ENCODE assay signal across 30 mouse cellular contexts in the genomic region with DNA sequence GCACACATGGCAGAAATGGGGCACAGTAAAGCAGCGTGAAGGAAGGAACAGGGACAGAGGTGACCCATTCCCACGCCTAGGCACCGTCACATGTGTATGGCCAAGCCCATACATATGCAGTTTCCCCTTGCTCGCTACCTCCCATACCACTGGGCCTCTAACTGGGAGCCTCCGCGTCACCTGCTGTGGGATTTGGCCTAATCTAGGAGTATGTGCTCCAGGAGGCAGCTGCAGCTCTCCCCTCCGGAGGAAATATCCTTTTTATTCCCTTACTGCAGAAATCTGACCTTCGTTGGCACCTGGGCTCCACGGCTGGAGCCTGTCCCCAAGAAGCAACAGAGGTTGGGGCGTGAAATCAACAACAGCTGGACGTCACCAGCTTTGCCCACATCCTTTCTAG. TPM values are rescaled to one million over a fixed set of nuclear protein-coding genes. Genes with fewer than 3 reads are reported as not detected.
"Had no signal": no experiment of that assay in that cellular context is flagged by ENCODE, and none has a peak within 500 bp of the region (broad histone marks: within the 10 kb centered on the region; RNA-seq: fewer than 3 reads in every experiment).

No protein-coding gene starts in this region.

- H3K4me2 ChIP-seq: kidney, embryonic 15.5 days; limb, embryonic 12.5 days; liver, embryonic 11.5 days; lung, embryonic 15.5 days; midbrain, embryonic 12.5 days; midbrain, embryonic 15.5 days; neural tube, embryonic 13.5 days had no signal

- H3K4me3 ChIP-seq: kidney, embryonic 15.5 days; left cerebral cortex, adult 2 months; limb, embryonic 12.5 days; lung, embryonic 15.5 days; midbrain, embryonic 12.5 days; midbrain, embryonic 15.5 days; neural tube, embryonic 13.5 days had no signal

- DNase-seq: kidney, adult 2 months; kidney, postnatal 10 days; kidney, postnatal 36 days; layer of hippocampus, postnatal 36 days; liver, postnatal 0 days; lung, postnatal 10 days; lung, postnatal 4 days; thymus, adult 18-20 months; thymus, postnatal 36 days had no signal

- H3K27me3 ChIP-seq: kidney, embryonic 15.5 days; limb, embryonic 12.5 days; lung, embryonic 15.5 days; midbrain, embryonic 12.5 days; midbrain, embryonic 15.5 days; neural tube, embryonic 13.5 days had no signal

- ATAC-seq: intestine, postnatal 0 days; liver, postnatal 0 days; midbrain, embryonic 15.5 days had no signal

- H3K27ac ChIP-seq: kidney, embryonic 15.5 days; left cerebral cortex, adult 2 months; liver, embryonic 14.5 days; lung, embryonic 15.5 days; midbrain, embryonic 12.5 days; midbrain, embryonic 15.5 days; neural tube, embryonic 13.5 days had no signal

- H3K9ac ChIP-seq: kidney, embryonic 15.5 days; limb, embryonic 12.5 days; liver, embryonic 14.5 days; liver, postnatal 0 days; lung, embryonic 15.5 days; midbrain, embryonic 12.5 days; midbrain, embryonic 15.5 days; neural tube, embryonic 13.5 days had no signal

- H3K36me3 ChIP-seq: kidney, embryonic 15.5 days; limb, embryonic 12.5 days; lung, embryonic 15.5 days; midbrain, embryonic 12.5 days; midbrain, embryonic 15.5 days; neural tube, embryonic 13.5 days had no signal

- H3K9me3 ChIP-seq: kidney, embryonic 15.5 days; limb, embryonic 12.5 days; lung, embryonic 15.5 days; midbrain, embryonic 12.5 days; midbrain, embryonic 15.5 days; neural tube, embryonic 13.5 days had no signal

RNA-seq across cellular contexts. Expression of gene Fgfr4, which starts 21.9 kb away (rescaled TPM):
- total RNA-seq: megakaryocyte progenitor cell, adult 5-6 weeks; megakaryocyte-erythroid progenitor cell, adult 5-6 weeks had no signal

RNA-seq across cellular contexts. Expression of gene Gm17617, which starts 41.0 kb away (rescaled TPM):
- total RNA-seq: layer of hippocampus, adult 8-10 months; layer of hippocampus, postnatal 10 days; layer of hippocampus, postnatal 36 days; left cerebral cortex, adult 2 months; left cerebral cortex, postnatal 10 days; left cerebral cortex, postnatal 36 days; megakaryocyte progenitor cell, adult 5-6 weeks; megakaryocyte-erythroid progenitor cell, adult 5-6 weeks had no signal
- polyA plus RNA-seq: intestine, postnatal 0 days; kidney, adult 2 months; kidney, embryonic 15.5 days; limb, embryonic 12.5 days; liver, embryonic 11.5 days; liver, embryonic 14.5 days; liver, postnatal 0 days; lung, embryonic 15.5 days; midbrain, embryonic 12.5 days; midbrain, embryonic 15.5 days; neural tube, embryonic 13.5 days; small intestine, adult 2 months; spleen, adult 2 months; stomach, embryonic 16.5 days; testis, adult 2 months; urinary bladder, adult 2 months had no signal
